Mouse (Mus musculus): ENCODE measurements around the gene Tmprss11a.

DNA sequence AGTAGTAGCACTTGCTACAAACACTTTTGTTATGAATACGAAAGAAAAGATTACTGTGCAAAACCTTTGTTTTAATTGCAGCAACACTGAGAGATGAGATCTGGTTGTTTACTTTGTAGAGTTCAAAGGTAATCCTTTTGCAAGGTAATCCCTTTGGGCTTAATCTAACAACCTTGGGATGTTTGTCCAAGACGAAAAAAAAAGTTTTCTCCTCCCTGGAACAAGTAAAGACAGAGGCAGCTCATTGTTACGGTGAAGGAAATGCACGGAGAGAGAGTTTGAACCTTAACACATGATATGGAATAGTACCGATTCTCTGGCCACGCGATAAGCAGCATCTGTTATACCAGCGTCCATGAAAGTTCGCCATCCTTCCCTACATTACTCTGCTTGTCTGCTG is 5.1 kb upstream of the Tmprss11a start:
- TF ChIP-seq CTCF (IDR thresholded peaks at IDR 0.05; ENCODE audit: borderline replicate concordance, control insufficient read depth, extremely low read depth, insufficient read depth, low read length, poor library complexity) = no peak
- TF ChIP-seq POLR2A (IDR thresholded peaks at IDR 0.05; ENCODE audit: control insufficient read depth, extremely low read depth, insufficient read depth, low read length, poor library complexity) = no peak
